19 mouse cellular contexts compared by ENCODE assay signal in genomic region chr19:56944826-56945225, GRCm38 (mm10).
DNase-seq lines count a peak whose midpoint lies in the region; ATAC-seq and TF ChIP-seq lines count a peak whose summit lies in the region.
"Had no signal": no experiment of that assay in that cellular context is flagged by ENCODE, and none has a peak within 500 bp of the region (broad histone marks: within the 10 kb centered on the region; RNA-seq: fewer than 3 reads in every experiment).

No protein-coding gene starts in this region.

- H3K9ac ChIP-seq in intestine, postnatal 0 days (ENCODE audit: low read depth, low read length): no peak overlapping the region
- no peak overlapping the region for H3K9ac ChIP-seq in midbrain, embryonic 14.5 days (replicated peaks; ENCODE audit: low read length)
- H3K9ac ChIP-seq: embryonic facial prominence, embryonic 12.5 days; hindbrain, embryonic 13.5 days; limb, embryonic 12.5 days; liver, postnatal 0 days; neural tube, embryonic 15.5 days had no signal

- no peak overlapping the region for H3K4me2 ChIP-seq in intestine, postnatal 0 days (replicated peaks; ENCODE audit: low read depth)
- no peak overlapping the region for H3K4me2 ChIP-seq in midbrain, embryonic 14.5 days (ENCODE audit: low read length)
- H3K4me2 ChIP-seq: embryonic facial prominence, embryonic 12.5 days; hindbrain, embryonic 13.5 days; limb, embryonic 12.5 days; liver, embryonic 11.5 days; neural tube, embryonic 15.5 days had no signal

- H3K27me3 ChIP-seq in cerebellum, adult 2 months (ENCODE audit: control insufficient read depth, insufficient read depth, low read length): no peaks in the 10 kb centered on the region
- no peaks in the 10 kb centered on the region for H3K27me3 ChIP-seq in intestine, postnatal 0 days (replicated peaks; ENCODE audit: control insufficient read depth, insufficient read depth, low read length)
- no peaks in the 10 kb centered on the region for H3K27me3 ChIP-seq in midbrain, embryonic 14.5 days (ENCODE audit: control insufficient read depth, insufficient read depth, low read length)
- H3K27me3 ChIP-seq: embryonic facial prominence, embryonic 12.5 days; hindbrain, embryonic 13.5 days; limb, embryonic 12.5 days; neural tube, embryonic 15.5 days; Patski had no signal

- no peak for ATAC-seq in cerebellum, adult (ENCODE audit: insufficient number of reproducible peaks, low FRiP score, low TSS enrichment)
- no peak for ATAC-seq in intestine, postnatal 0 days
- no peak for ATAC-seq in midbrain, embryonic 14.5 days (ENCODE audit: low FRiP score, low TSS enrichment)
- ATAC-seq: liver, postnatal 0 days; Patski had no signal

- no peak overlapping the region for H3K4me3 ChIP-seq in cerebellum, adult 2 months (replicated peaks; ENCODE audit: insufficient read depth, low read depth, low read length)
- no peak overlapping the region for H3K4me3 ChIP-seq in layer of hippocampus, adult 2 months
- H3K4me3 ChIP-seq in intestine, postnatal 0 days (ENCODE audit: low read depth, low read length): no peak overlapping the region
- no peak overlapping the region for H3K4me3 ChIP-seq in midbrain, embryonic 14.5 days (replicated peaks; ENCODE audit: low read depth, low read length)
- H3K4me3 ChIP-seq: embryonic facial prominence, embryonic 12.5 days; hindbrain, embryonic 13.5 days; limb, embryonic 12.5 days; neural tube, embryonic 15.5 days had no signal

- peaks cover 60% of the 10 kb centered on the region for H3K4me1 ChIP-seq in cerebellum, adult 2 months (ENCODE audit: control insufficient read depth, insufficient read depth, low read length)
- H3K4me1 ChIP-seq in intestine, postnatal 0 days (replicated peaks; ENCODE audit: control insufficient read depth, insufficient read depth, low read length): no peaks in the 10 kb centered on the region
- no peaks in the 10 kb centered on the region for H3K4me1 ChIP-seq in midbrain, embryonic 14.5 days (ENCODE audit: control insufficient read depth, insufficient read depth, low read length)
- H3K4me1 ChIP-seq: embryonic facial prominence, embryonic 12.5 days had no signal

- H3K9me3 ChIP-seq in intestine, postnatal 0 days (ENCODE audit: control insufficient read depth): no peaks in the 10 kb centered on the region
- no peaks in the 10 kb centered on the region for H3K9me3 ChIP-seq in midbrain, embryonic 14.5 days (ENCODE audit: control insufficient read depth, low read length)
- H3K9me3 ChIP-seq: embryonic facial prominence, embryonic 12.5 days; hindbrain, embryonic 13.5 days; neural tube, embryonic 15.5 days had no signal

- DNase-seq in cerebellum, adult 2 months: no peak
- DNase-seq in layer of hippocampus, adult 2 months (ENCODE audit: low spot score in 2 of 2): no peak
- no peak for DNase-seq in layer of hippocampus, postnatal 25 days (ENCODE audit: extremely low spot score in 1 of 2, low spot score in 1 of 2)
- peak; percentile 22 for DNase-seq in ES-CJ7 (ENCODE audit: low read depth, low spot score)
- DNase-seq in midbrain, embryonic 14.5 days: no peak
- DNase-seq in thymus, postnatal 36 days: no peak
- DNase-seq: adrenal gland, adult 8-10 months; gastrocnemius, postnatal 36 days; heart, postnatal 36 days; liver, postnatal 0 days had no signal

- no peaks in the 10 kb centered on the region for H3K36me3 ChIP-seq in intestine, postnatal 0 days (ENCODE audit: control insufficient read depth, insufficient read depth)
- no peaks in the 10 kb centered on the region for H3K36me3 ChIP-seq in midbrain, embryonic 14.5 days (ENCODE audit: control insufficient read depth, insufficient read depth, low read length)
- H3K36me3 ChIP-seq: embryonic facial prominence, embryonic 12.5 days; limb, embryonic 12.5 days; neural tube, embryonic 15.5 days had no signal

- no peak for TF ChIP-seq CTCF in cerebellum, adult 2 months (IDR thresholded peaks at IDR 0.05; ENCODE audit: borderline replicate concordance, insufficient read depth, low read depth, low read length)
- peak; percentile 28 for TF ChIP-seq CTCF in layer of hippocampus, adult 2 months (conservative IDR thresholded peaks at IDR 0.05)
- TF ChIP-seq CTCF in intestine, postnatal 0 days (IDR thresholded peaks at IDR 0.05; ENCODE audit: low read depth): 0 out of 2 replicates have a peak, but pooled peaks have one; percentile 9

- 98% methylated on average over 3 of the region's 3 CpGs for WGBS in cerebellum, adult 2 months
- WGBS in intestine, postnatal 0 days: 97% methylated on average over 3 of the region's 3 CpGs
- WGBS in midbrain, embryonic 14.5 days: 96% methylated on average over 3 of the region's 3 CpGs

- TF ChIP-seq POLR2A in cerebellum, adult 2 months (IDR thresholded peaks at IDR 0.05; ENCODE audit: borderline replicate concordance, insufficient read depth, low read length): no peak

- H3K27ac ChIP-seq in cerebellum, adult 2 months (ENCODE audit: insufficient read depth, low read length): peak overlapping the region; percentile 88; the same call in 1 of the 2 replicates
- H3K27ac ChIP-seq in layer of hippocampus, adult 2 months: no peak overlapping the region
- no peak overlapping the region for H3K27ac ChIP-seq in intestine, postnatal 0 days (ENCODE audit: low read depth, low read length)
- H3K27ac ChIP-seq in midbrain, embryonic 14.5 days (replicated peaks; ENCODE audit: low read depth, low read length): no peak overlapping the region
- H3K27ac ChIP-seq: embryonic facial prominence, embryonic 12.5 days; hindbrain, embryonic 13.5 days; macrophage; neural tube, embryonic 15.5 days had no signal
